Mouse (Mus musculus) urinary bladder, adult 2 months (tissue): Measurements from ENCODE around the gene Rabgap1l. TPM values are rescaled to one million over a fixed set of nuclear protein-coding genes. Genes with fewer than 3 reads are reported as not detected.
"Not testable (repeated sequence)": the region's sequence is repeated elsewhere in the genome, so short reads cannot be mapped to it uniquely, and the experiment has no call there.

Experiments used
- DNase-seq: peaks from one replicate; pipeline ENCODE4 v3.0.0; 2022; ENCODE audit warnings: low spot score
- polyA plus RNA-seq: library from polyadenylated mRNA; depleted of rRNA; stranded (reverse); fragments of >200 nt; gene quantifications from 2 replicates; pipeline ENCODE4 v1.2.3, GENCODE M21; 2012

Rabgap1l gene
- polyA plus RNA-seq, 1 experiment, result 47.3 TPM

DNA sequence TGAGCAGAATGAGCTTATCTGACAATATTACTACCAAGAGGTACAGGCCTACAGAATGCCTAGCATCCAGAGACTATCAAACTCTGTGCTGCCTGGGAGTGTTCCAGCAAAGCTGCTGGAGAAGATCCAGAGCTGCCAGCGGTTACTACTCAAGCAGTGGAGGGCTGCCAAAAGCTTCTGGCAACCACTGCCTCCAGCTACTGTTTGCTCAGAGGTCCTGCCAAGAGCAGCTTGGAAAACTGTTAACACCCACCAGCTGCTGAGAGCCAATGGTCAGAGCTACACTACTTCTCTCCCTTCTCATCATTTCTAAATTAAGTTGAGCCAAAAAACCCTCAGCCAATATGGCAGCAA lies 99.9 kb downstream of the Rabgap1l start:
- peak; percentile 49 for DNase-seq

DNA sequence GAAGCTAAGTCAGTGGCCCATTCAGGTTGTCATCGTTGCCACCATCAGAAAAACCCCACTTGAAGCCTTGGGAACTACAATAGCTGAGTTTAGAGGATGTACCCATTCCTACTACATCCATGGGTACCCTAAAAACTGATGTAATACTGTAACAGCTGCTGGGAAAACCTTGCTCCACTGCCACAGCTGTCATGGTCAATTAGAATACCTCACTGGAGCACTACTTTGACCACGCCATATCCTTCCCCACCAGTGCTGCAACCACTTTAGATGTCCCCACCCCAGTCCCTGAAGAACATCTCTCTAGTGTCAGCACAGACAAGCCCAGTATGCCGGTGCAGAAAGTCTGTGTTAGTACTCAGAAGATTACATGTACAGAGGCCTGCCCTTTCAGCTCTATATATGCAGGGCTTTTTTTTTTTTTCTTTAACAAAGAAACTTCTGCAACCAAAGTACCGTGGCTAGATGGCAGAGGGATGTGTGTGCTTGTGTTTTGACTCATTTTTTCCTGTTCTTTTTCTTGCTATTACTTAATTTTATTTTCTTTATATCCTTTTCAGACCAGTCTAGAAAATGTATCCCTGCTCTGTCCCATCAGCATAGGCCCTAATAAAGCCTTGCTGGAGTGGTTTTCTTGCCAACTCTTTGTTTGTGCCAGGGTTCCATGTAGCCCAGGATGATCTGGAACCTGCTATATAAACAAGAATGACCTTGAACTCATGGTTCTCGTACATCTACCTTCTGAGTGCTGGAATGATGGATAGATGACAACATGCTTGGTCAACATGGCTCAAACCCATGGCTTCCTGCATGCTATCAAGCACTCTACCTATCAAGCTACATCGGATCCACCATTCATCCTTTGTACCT lies 100.6 kb downstream of the Rabgap1l start:
- no peak for DNase-seq

DNA sequence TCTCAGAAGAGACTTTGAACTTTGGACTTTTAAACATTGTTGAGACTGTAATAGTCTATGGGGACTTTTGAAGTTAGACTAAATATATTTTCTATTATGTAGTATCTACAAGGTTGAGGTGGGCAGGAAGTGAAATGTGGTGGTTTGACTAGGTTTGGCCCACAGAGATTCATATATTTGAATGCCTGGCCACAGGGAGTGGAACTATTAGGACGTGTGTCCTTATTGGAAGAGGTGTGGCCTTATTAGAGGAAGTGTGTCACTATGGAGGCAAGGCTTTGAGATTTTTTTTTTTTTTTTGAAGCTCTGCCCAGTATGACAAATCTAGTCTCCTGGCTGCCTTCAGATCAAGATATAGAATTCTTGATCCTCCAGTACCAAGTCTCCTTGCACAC lies 101.8 kb downstream of the Rabgap1l start:
- no peak for DNase-seq

GRCm38 (mm10) chr1:160690516-160691195 lies 102.4 kb downstream of the Rabgap1l start:
- no peak for DNase-seq

- no peak for DNase-seq
These were observed 103.5 kb downstream of the Rabgap1l start for GRCm38 (mm10) chr1:160689511-160689910.

- no peak for DNase-seq
These were observed 108.8 kb downstream of the Rabgap1l start for GRCm38 (mm10) chr1:160684251-160684650.

DNA sequence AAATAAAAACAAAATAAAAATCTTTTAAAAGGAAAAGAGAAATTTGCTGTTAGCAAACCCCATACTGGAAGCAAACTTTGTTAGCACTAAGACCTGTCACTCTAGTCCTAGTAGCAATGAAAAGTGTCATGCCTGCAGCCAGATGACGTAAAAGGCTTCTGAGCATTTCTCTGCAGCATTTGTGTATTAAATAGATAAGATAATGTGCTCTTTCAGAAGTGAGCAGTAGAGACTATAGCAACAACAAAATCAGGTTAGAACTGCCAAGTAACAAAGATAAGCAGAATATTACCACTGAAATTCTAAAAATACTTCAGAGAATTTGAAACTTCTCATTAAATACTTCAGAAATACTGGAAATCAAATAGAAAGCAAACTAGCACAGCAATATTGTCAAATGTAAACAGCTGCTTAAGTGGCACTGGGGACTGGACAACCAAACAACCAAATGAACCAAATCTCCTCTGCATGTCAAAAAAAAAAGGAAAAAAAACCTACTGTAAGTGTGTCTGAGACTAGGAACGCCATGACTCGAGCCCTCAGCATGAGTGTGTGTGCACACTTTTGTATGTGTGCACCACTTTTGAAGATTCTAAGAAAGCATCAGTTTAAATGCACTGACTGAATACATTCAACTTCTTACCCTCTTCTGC lies 111.5 kb downstream of the Rabgap1l start:
- no peak for DNase-seq

GRCm38 (mm10) chr1:160674763-160675162 lies 118.2 kb downstream of the Rabgap1l start:
- DNase-seq, result no peak

DNA sequence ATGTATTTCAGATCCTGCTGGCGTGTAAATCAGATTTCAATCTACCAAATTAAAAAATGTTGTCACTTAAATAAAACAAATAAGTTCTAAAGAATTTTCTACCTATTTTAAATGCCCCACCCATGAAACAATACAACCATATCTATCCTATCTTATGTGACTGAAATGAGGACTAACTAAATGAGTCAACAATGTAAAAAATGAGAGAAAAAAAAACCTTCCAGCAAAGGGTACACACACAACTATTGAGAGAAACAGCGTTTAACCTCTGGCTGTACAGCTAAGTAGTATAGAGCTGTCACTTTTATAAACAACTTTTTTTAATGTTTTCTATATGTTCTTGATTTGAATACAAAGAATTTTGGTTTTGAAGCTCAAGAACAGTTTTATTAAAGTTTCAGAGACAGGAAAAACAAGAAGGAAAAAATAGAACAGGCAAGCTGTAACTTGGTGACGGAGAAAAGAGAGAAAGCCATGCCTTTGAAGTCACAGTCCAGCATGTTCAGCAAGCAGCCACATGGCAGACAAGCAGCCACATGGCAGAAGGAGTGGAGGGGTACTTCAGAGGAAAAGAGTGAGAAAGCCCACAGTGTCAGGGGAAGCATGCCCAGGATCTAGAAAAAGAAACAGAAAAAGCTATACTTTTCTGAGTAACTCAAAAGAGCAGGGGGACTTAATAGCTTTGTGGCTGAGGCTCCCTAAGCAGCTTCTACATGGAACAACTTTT lies 120.8 kb downstream of the Rabgap1l start:
- no peak for DNase-seq

DNA sequence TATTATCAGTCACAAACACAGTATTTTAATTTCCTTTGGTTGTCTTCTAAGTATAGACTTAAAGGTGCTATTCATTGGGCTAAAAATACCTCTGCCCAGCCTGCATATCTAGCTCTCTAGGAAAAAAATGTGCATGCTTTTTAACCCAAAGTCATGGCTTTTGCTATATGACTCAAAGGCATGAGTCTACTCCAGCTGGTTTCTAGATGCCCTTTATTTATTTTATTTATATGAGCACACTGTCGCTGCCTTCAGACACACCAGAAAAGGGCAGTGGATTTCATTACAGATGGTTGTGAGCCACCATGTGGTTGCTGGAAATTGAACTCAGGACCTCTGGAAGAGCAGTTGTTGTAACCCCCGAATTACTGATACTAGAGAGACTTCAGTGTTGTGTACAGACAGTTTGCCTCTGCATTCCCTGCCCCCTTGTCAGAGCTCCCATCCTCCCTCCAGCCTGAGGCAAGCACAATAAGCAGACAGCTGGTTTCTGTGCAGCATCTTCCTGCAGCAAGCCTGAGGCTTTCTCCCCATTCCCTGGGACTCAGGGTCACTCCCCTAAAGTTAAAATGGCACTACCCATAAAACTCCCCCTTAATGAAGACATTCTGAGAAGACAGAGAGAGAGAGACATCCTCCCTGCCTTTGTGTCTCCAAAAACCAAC lies 137.1 kb downstream of the Rabgap1l start:
- no peak for DNase-seq

DNA sequence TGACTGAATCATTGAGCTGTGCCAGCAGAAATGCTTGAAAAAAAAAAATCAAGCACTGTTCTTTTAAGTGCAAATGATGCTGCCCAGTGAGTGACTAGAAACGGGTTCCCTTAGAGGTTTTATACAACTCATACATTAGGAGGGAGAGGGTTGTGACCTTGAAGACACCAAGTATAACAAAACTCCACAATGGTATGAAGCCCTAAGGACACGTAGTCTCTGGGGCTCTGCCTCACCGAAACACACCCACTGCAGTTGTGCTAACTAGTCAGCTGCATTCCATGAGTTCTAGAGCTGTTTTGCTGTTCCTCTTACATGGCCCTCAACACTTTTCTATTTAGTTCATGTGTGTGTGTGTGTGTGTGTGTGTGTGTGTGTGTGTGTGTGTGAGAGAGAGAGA lies 141.3 kb downstream of the Rabgap1l start:
- DNase-seq, result no peak

DNA sequence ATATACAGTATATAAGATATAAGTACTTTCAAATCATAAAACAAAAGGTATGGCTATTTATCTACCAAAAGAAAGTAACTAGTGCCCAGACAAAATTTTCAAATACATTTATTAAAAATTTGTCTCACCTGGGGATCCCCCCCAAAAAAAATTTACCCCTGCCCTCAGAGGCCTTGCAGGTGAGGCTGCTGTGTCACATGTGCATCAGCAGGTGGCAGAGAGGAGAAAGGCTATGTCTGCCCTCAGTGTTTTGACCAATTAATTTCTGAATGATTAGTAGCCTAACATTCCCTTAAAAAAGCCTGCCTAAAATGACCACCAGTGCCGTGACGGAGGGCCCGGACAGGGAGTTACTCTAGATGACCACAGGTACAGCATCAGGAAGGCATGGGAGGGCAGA lies 147.6 kb downstream of the Rabgap1l start:
- no peak for DNase-seq

GRCm38 (mm10) chr1:160628213-160628932 lies 164.6 kb downstream of the Rabgap1l start:
- no peak for DNase-seq

DNA sequence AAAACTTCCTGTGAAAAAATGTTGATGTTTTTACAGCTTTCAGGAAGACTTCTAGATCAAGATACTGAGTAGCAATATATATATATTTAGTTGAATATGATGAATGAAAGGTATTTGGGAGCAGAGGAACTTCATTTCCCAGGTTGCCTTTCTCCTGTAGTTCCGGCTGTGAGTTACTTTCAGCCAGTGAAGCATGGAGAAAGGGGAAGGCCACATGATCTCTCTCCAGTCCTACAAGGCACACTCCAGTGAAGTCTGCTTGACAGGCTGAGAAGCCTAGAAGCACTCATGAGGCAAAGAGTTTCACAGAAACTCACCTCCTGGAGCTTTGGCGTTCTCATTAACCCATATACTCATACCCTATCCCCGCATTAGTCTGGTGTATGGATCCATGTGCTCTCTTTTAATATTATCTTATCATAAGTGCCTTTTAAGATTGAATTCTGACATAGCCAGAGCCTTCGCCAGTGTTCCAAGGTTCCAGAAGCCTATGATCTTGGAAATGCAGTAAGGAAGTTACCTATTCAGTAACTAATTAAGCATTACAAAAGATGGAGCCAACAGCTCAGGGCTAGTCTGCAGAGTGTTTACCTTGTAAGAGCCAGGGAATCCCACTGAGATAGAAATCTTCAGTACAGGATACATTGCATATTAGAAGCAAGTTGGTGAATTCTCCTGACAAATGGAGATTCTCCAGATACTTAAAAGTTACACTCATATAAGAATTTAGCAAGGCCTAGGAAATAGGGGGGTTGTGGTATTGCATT lies 168.5 kb downstream of the Rabgap1l start:
- not testable (repeated sequence) for DNase-seq

DNA sequence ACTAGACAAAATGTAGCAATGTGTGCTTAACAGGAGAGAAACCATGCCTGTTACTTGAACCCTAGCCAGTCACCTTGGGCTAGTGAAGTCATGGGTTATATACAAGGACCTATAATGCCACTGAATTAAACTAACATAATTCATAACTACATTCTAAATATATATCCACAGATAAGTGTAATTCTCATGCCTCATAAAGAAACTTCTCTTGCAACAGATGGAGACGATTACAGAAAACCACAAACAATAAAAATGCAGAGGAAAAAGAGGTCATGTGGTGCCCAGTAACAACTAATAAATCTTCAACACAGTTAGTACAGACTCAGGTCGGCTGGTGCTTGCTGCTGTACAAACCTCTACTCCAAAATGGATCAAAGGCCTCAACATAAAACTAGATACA lies 174.8 kb downstream of the Rabgap1l start:
- no peak for DNase-seq

DNA sequence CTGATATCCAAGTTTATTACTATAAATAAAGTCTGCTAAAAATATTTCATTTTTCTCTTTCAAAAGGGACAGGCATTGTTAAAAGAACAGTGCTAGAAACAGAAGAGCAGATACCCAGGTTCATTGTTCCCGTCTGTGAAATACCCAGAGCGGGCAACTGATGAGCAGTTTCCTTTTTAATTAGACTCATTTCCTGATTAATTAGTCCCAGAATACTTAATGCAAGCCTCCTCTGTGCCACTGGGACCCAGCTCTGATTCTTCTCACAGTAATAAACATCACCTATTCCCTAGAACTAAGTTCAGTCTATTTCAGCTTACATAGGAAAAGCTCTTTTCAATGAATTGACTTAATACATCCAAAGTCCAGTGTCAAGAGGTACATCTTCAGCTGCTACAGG lies 186.6 kb downstream of the Rabgap1l start:
- DNase-seq, result no peak

- not testable (repeated sequence) for DNase-seq
These were observed 189.7 kb downstream of the Rabgap1l start for GRCm38 (mm10) chr1:160603312-160603711.

- DNase-seq, result no peak
These were observed 195.6 kb downstream of the Rabgap1l start for GRCm38 (mm10) chr1:160597369-160597768.

DNA sequence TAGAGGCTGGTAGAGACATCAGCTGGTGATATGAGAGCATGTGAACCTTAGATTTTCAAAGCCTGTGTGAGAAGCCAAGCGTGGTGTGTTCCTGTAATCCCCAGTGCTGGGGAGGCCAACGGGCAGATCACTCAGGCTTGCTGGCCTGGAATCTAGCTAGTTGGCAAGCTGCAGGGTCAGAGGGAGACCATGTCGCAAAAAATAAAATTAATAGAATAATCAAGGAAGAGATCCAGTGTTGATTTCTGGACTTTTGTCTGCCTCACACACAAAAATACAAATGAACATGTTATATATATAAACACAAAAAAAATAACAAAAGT lies 196.1 kb downstream of the Rabgap1l start:
- DNase-seq, result no peak

GRCm38 (mm10) chr1:160596252-160596947 lies 196.6 kb downstream of the Rabgap1l start:
- no peak for DNase-seq
